Mouse (Mus musculus): ENCODE results near the gene Ece1. TPM values are rescaled to one million over a fixed set of nuclear protein-coding genes. Genes with fewer than 3 reads are reported as not detected.
A peak's percentile ranks its signal among the peaks of the same experiment; 100 is the strongest.

The Ece1 gene
- polyA plus RNA-seq, 1 experiment, result 6.0 TPM

DNA sequence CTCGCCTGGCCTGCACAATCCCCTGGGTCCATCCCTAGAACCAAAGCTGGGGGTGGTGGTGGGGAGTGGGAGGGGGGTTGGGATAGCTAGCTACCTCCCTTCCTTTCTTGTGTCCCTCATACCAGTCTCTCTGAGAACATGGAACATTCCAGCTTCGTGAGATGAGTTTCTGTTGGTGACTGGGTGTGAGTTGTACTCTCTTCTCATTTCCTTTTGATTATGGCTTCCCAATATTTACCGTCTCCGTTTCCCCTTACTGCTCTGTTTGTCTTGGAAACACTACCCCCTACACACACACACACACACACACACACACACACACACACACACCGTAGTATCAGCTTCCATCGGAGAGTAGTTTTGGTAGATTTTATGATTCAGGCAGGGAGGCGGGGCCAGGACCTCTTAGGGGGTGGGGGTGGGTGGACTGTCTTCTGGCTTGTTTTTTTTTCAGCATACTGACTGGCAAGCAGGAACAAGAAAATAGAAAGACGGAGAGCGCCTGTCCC, 68.5 kb downstream of the Ece1 start:
- H3K36me3 ChIP-seq (ENCODE audit: control insufficient read depth, insufficient read depth, low read length), result no peaks in the 10 kb centered on the region
- TF ChIP-seq CTCF (IDR thresholded peaks at IDR 0.05; ENCODE audit: control insufficient read depth, insufficient read depth, insufficient replicate concordance, low read depth, low read length) (no peak), POLR2A (IDR thresholded peaks at IDR 0.05; ENCODE audit: control insufficient read depth, low read depth, low read length) (no peak)
- H3K4me1 ChIP-seq (ENCODE audit: control insufficient read depth, insufficient read depth, low read length), result peaks cover 11% of the 10 kb centered on the region
- peak overlapping the region; percentile 14; the same call in 1 of the 2 replicates for H3K27ac ChIP-seq (ENCODE audit: control insufficient read depth, insufficient read depth, low read depth, low read length)
- H3K27me3 ChIP-seq (ENCODE audit: control insufficient read depth, insufficient read depth, low read length), result no peaks in the 10 kb centered on the region
- H3K4me3 ChIP-seq (ENCODE audit: control insufficient read depth, low read depth, low read length), result no peak overlapping the region

DNA sequence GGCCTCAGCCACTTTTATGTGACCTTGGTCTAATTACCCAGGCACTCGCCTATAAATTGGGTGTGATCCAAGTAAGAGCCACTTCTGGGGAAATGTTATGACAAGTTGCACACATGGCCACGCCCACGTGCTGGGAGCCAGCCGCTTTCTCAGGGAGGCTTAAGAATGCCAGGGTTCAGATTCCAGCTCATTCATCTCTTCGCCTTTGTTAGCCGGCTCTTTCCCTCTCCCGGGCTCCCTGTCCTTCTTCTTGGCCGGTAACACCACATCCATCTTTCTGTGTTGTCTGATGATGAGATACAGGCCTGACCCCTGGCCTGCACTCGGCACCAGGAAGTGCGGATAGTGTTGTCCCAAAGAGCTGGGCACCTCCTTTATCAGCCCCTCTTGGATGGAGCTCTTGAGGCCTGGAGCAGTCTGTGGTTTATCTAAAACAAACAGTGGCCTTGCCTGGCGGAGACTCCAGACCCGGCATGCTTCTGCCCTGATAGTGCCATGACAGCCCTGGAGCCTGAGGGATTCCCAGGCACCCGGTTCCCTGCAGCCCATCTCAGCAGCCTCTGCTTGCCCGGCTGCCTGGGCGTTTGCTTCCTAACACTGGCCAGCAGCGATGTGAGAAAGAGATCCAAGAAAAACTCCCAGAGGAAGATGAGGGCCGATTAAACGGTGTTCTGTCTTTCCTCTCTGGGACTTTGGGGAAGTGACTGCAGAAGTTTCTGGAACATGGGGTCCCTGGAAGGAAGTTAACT, 69.1 kb downstream of the Ece1 start:
- no peak for TF ChIP-seq CTCF (IDR thresholded peaks at IDR 0.05; ENCODE audit: control insufficient read depth, insufficient read depth, insufficient replicate concordance, low read depth, low read length)
- TF ChIP-seq POLR2A (IDR thresholded peaks at IDR 0.05; ENCODE audit: control insufficient read depth, low read depth, low read length), result no peak
- Histone ChIP-seq H3K4me3 (ENCODE audit: control insufficient read depth, low read depth, low read length) (no peak overlapping the region), H3K36me3 (ENCODE audit: control insufficient read depth, insufficient read depth, low read length) (no peaks in the 10 kb centered on the region), H3K27me3 (ENCODE audit: control insufficient read depth, insufficient read depth, low read length) (no peaks in the 10 kb centered on the region), H3K27ac (ENCODE audit: control insufficient read depth, insufficient read depth, low read depth, low read length) (peak overlapping the region; percentile 51), H3K4me1 (ENCODE audit: control insufficient read depth, insufficient read depth, low read length) (peaks cover 11% of the 10 kb centered on the region)

DNA sequence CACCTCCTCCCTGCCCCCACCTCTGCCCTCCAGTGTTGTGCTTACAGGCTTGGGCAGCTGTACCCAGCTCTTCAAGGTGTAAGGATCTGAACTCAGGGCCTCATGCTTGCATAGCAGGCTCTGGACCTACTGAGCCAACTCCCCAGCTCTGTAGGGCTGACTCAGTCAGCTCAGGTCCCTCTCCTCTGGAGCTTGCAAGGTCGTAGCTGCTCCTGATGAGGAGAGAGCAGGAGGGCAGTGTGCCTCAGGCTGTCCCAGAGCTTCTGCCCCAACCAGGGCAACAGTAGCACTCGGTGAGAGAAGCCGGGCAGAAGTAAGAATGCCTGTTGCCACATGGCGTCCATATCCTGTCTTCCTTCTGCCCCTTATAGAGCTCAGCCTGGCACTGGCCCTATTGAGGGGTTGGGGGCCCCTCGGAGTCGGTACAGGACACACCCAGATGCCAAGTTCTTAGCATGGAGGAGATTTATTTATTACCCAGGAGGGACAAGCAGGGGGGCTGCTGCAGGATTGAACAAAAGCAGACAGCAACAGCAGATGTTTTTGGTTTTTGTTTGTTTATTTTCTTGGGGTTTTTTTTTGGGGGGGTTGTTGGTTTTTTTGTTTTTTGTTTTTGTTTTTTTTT, 70.6 kb downstream of the Ece1 start:
- Histone ChIP-seq H3K36me3 (ENCODE audit: control insufficient read depth, insufficient read depth, low read length) (no peaks in the 10 kb centered on the region), H3K4me1 (ENCODE audit: control insufficient read depth, insufficient read depth, low read length) (peaks cover 10% of the 10 kb centered on the region), H3K27me3 (ENCODE audit: control insufficient read depth, insufficient read depth, low read length) (no peaks in the 10 kb centered on the region), H3K27ac (ENCODE audit: control insufficient read depth, insufficient read depth, low read depth, low read length) (peak overlapping the region; percentile 82), H3K4me3 (ENCODE audit: control insufficient read depth, low read depth, low read length) (no peak overlapping the region)
- TF ChIP-seq POLR2A (IDR thresholded peaks at IDR 0.05; ENCODE audit: control insufficient read depth, low read depth, low read length) (no peak), CTCF (IDR thresholded peaks at IDR 0.05; ENCODE audit: control insufficient read depth, insufficient read depth, insufficient replicate concordance, low read depth, low read length) (no peak)

DNA sequence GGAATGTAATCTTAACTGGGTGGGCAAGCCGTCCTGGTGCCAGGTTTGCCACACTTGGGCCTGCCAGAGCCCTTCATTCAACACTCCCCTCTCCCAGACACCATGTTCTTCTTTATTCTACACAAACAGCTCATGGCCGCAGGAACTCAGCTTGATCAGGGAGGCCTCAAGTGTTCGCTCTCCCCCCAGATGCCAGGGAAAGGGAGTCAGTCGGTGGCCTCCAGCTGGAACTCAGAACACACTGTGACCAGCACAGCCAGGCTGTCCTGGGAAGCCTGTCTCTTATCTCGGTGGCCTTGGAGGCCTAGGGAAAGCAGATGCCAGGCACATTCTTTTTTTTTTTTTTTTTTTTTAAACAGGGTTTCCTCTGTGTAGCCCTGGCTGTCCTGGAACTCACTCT, 71.3 kb downstream of the Ece1 start:
- Histone ChIP-seq H3K4me1 (ENCODE audit: control insufficient read depth, insufficient read depth, low read length) (peaks cover 9% of the 10 kb centered on the region), H3K27me3 (ENCODE audit: control insufficient read depth, insufficient read depth, low read length) (no peaks in the 10 kb centered on the region), H3K4me3 (ENCODE audit: control insufficient read depth, low read depth, low read length) (no peak overlapping the region), H3K36me3 (ENCODE audit: control insufficient read depth, insufficient read depth, low read length) (no peaks in the 10 kb centered on the region), H3K27ac (ENCODE audit: control insufficient read depth, insufficient read depth, low read depth, low read length) (peak overlapping the region; percentile 65)
- TF ChIP-seq CTCF (IDR thresholded peaks at IDR 0.05; ENCODE audit: control insufficient read depth, insufficient read depth, insufficient replicate concordance, low read depth, low read length) (no peak), POLR2A (IDR thresholded peaks at IDR 0.05; ENCODE audit: control insufficient read depth, low read depth, low read length) (no peak)

DNA sequence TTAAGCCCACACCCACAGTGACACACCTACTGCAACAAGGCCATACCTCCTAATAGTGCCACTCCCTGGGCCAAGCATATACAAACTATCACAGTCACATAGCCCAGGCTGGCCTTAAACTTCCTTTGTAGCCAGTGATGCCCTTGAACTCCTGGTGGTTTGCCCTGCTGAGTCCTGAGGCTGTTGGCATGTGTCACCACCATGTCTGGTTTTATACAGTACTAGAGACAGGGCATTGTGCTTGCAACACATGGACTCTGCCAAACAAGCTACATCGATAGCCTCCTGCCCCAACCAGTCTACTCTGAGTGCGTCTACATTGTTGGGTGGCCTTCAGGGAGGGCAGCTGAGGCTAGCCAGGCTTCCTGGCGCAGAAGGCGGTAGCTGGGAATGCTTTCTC, 74.1 kb downstream of the Ece1 start:
- Histone ChIP-seq H3K27ac (ENCODE audit: control insufficient read depth, insufficient read depth, low read depth, low read length) (no peak overlapping the region), H3K27me3 (ENCODE audit: control insufficient read depth, insufficient read depth, low read length) (no peaks in the 10 kb centered on the region), H3K36me3 (ENCODE audit: control insufficient read depth, insufficient read depth, low read length) (no peaks in the 10 kb centered on the region), H3K4me3 (ENCODE audit: control insufficient read depth, low read depth, low read length) (no peak overlapping the region), H3K4me1 (ENCODE audit: control insufficient read depth, insufficient read depth, low read length) (peaks cover 5% of the 10 kb centered on the region)
- no peak for TF ChIP-seq CTCF (IDR thresholded peaks at IDR 0.05; ENCODE audit: control insufficient read depth, insufficient read depth, insufficient replicate concordance, low read depth, low read length)
- TF ChIP-seq POLR2A (IDR thresholded peaks at IDR 0.05; ENCODE audit: control insufficient read depth, low read depth, low read length), result no peak

DNA sequence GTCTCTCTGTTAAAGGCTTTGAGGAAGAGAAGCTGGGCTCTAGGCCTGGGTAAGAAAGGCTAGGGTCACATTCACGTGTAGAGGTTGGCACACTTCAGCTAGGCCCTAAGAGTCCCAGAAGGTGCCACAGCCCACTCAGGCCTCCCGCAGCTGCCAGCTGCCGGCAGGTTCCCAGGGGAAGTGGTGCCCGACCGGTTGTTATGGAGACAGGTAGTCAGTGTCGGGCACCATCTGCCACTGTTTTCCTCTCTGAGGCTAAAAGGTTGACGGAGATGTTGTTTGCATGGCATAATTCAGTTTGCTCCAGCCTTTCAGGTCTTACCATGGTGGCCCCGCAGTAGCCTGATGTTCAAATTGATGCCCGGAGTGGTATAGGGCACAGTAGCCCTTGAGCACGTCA, 78.0 kb downstream of the Ece1 start:
- TF ChIP-seq POLR2A (IDR thresholded peaks at IDR 0.05; ENCODE audit: control insufficient read depth, low read depth, low read length), result no peak
- TF ChIP-seq CTCF (IDR thresholded peaks at IDR 0.05; ENCODE audit: control insufficient read depth, insufficient read depth, insufficient replicate concordance, low read depth, low read length), result no peak
- no peaks in the 10 kb centered on the region for H3K36me3 ChIP-seq (ENCODE audit: control insufficient read depth, insufficient read depth, low read length)
- peaks cover 5% of the 10 kb centered on the region for H3K4me1 ChIP-seq (ENCODE audit: control insufficient read depth, insufficient read depth, low read length)
- H3K27ac ChIP-seq (ENCODE audit: control insufficient read depth, insufficient read depth, low read depth, low read length), result no peak overlapping the region
- no peaks in the 10 kb centered on the region for H3K27me3 ChIP-seq (ENCODE audit: control insufficient read depth, insufficient read depth, low read length)
- no peak overlapping the region for H3K4me3 ChIP-seq (ENCODE audit: control insufficient read depth, low read depth, low read length)

DNA sequence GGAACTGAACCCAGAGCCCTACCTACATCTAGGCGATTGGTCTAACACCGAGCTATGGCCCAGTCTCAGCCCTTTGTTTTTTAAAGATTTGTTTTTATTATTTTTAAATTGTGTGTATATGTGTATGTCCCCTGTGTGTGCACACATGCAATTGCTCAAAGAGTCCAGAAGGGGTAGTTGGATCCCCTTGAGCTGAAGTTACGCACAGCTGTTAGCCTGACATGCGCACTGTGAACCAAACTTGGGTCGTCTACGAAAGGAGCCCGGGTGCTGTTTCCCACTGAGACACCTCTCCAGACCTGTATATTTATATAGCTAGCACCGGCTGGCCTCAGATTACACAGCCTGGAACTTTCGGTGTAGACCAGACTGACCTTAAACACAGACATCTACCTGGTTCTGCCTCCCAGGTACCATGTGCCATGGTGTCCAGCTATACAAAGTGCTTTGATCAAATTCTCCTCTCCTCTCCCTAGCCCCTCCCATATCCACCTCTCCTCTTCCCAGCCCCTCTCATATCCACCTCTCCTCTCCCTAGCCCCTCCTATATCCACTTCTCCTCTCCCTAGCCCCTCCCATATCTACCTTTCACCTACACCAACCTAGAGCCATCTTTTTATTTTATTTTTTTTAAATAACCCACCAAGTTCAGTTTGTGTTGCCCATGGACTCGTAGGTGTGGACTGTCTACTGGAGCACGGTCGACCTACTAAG, 79.3 kb downstream of the Ece1 start:
- Histone ChIP-seq H3K4me3 (ENCODE audit: control insufficient read depth, low read depth, low read length) (no peak overlapping the region), H3K4me1 (ENCODE audit: control insufficient read depth, insufficient read depth, low read length) (peaks cover 5% of the 10 kb centered on the region), H3K36me3 (ENCODE audit: control insufficient read depth, insufficient read depth, low read length) (no peaks in the 10 kb centered on the region), H3K27me3 (ENCODE audit: control insufficient read depth, insufficient read depth, low read length) (no peaks in the 10 kb centered on the region), H3K27ac (ENCODE audit: control insufficient read depth, insufficient read depth, low read depth, low read length) (no peak overlapping the region)
- no peak for TF ChIP-seq CTCF (IDR thresholded peaks at IDR 0.05; ENCODE audit: control insufficient read depth, insufficient read depth, insufficient replicate concordance, low read depth, low read length)
- TF ChIP-seq POLR2A (IDR thresholded peaks at IDR 0.05; ENCODE audit: control insufficient read depth, low read depth, low read length), result no peak

Data from testis, adult 2 months (tissue).